Mouse (Mus musculus): ENCODE data around the gene Smcr8. TPM values are rescaled to one million over a fixed set of nuclear protein-coding genes. Genes with fewer than 3 reads are reported as not detected.

Smcr8 gene
- total RNA-seq, 2 experiments from 2014 or later = 13.3 to 14.5 TPM

Small RNA genes lying within 50 kb of the gene (microRNA-seq; reads per million reads assigned to microRNA genes)
- gene Mir5100 = 1.3 reads per million in 2 experiments

Other genes with a start within 250 kb of the Smcr8 start
- 10 to 100 TPM; 73.2 to 73.7 TPM for gene Alkbh5, start 241.1 kb upstream of the Smcr8 start, total RNA-seq (2021)
- 10 to 100 TPM; 15.7 to 20.3 TPM for gene Llgl1, start 77.8 kb upstream of the Smcr8 start, total RNA-seq (2021)
- 10 to 100 TPM; 88.9 to 89.0 TPM for gene Flii, start 50.3 kb upstream of the Smcr8 start, total RNA-seq (2021)
- 10 to 100 TPM; 79.9 to 81.7 TPM for gene Mief2, start 49.1 kb upstream of the Smcr8 start, total RNA-seq (2021)
- gene Top3a, start 159 bp upstream of the Smcr8 start, total RNA-seq (2021) = 1 to 10 TPM; 6.5 to 7.6 TPM
- gene Shmt1, start 34.2 kb downstream of the Smcr8 start, total RNA-seq (2021) = 10 to 100 TPM; 21.7 to 26.3 TPM
- 10 to 100 TPM; 14.9 to 16.2 TPM for gene Dhrs7b, start 53.1 kb downstream of the Smcr8 start, total RNA-seq (2021)
- 10 to 100 TPM; 40.4 to 45.0 TPM for gene Tmem11, start 101.7 kb downstream of the Smcr8 start, total RNA-seq (2021)
- gene Natd1, start 137.2 kb downstream of the Smcr8 start, total RNA-seq (2021) = 10 to 100 TPM; 12.4 to 16.8 TPM
- gene Map2k3, start 154.5 kb downstream of the Smcr8 start, total RNA-seq (2021) = 100 to 1,000 TPM; 106 to 115 TPM
- gene Kcnj12, start 245.0 kb downstream of the Smcr8 start, total RNA-seq (2021) = 10 to 100 TPM; 21.6 to 33.9 TPM